Mouse (Mus musculus): Measurements from ENCODE around the gene Hist2h2aa2.
"Not testable (repeated sequence)": the region's sequence is repeated elsewhere in the genome, so short reads cannot be mapped to it uniquely, and the experiment has no call there.

Hist2h2aa2 gene

GRCm38 (mm10) chr3:96235836-96236235, 4.2 kb downstream of the Hist2h2aa2 start:
- no peak for DNase-seq

DNA sequence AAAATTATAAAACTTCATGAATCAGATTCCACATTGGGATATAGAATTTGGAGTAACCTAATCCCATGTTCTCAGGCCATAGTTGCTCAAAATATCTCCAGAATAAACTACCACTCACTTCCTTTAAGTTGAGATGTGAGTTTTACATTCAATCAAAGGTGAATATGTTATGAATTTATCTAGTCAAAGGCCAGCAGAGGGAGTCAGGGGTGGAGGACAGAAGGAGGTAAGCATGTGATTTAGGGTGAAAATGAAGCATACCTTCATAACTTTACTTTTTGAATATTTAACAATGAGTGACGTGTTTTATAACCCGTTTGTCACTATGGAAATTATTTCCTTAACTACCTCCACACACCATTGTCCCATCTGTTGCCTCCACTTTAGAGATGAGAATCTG, 5.2 kb downstream of the Hist2h2aa2 start:
- DNase-seq, result no peak

DNA sequence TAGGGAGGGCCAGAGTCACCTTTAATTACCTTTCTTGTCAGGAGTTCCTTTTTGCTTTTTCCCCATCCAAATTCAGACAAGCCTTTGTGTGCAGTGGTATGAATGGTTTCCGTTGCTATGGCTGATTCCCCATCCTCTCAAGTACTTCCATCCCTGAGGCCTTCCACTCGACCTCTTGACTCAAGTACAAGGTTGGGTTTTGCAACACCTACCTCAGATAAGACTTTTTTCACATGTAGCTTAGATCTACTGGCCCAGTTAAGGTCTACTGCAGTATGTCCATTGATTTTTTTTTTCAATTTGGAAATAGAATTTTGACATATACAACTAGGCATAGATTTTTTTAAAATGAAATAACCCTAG, 8.3 kb downstream of the Hist2h2aa2 start:
- no peak for DNase-seq

DNA sequence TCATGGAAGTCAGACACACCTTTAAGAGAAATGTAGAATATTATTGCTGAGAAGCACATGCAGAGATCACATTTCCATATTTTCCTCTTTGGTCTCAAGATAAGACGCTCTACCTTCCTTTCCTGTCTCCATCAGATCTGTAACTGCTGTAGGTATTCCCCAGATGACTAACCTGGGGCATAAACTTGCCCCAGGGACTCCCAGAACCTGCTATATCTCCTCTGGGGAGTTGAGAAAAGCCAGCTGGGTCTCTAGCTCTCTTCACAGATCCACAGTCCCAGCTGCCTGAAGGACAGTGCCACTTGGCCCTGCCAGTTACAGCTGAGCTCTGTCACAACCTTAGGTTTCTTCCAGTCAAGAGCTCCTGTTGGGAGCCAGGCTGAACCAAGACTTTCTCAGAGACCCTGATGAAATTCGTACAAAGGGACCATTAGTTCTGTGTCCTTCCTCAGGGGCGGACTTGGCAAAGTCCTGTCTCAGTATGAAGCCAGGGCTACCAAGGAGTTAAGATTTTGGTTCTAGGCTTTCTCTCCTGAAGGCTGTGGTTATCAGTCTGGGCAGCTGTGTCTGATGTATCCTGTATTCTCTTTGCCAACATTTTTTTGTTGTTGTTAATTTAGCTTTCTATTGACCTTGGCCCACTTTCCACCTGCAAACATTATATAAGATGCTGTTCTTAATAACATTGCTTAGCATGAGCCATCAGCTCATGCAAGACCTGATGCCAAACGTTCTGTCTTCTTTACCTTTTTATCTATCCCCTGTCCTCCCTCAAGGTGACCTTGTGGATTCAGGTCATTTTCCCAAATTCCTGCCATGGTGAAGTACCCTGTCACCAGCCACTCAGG, 8.9 kb downstream of the Hist2h2aa2 start:
- peak; percentile 92 for DNase-seq

- peak; percentile 89 for DNase-seq
Measured at GRCm38 (mm10) chr3:96230404-96230803, 9.7 kb downstream of the Hist2h2aa2 start.

DNA sequence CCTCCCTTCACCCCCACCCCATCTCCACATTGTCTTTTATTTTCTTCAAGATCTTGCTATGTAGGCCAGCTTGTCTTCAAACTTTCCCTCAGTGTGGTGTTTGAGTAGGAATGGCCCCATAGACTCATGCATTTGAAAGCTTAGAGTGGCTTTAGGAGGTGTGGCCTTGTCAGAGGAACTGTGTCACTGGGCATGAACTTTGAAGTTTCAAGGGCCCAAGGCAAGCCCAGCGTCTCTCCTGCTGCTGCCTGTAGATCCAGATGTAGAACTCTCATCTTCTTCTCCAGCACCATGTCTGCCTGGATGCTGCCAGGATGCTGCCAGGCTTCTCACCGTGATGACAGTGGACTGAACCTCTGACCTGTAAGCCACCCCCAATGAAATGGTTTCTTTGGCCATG, 11.2 kb downstream of the Hist2h2aa2 start:
- no peak for DNase-seq

GRCm38 (mm10) chr3:96226695-96227648, 13.1 kb downstream of the Hist2h2aa2 start:
- DNase-seq, result peak; percentile 97

GRCm38 (mm10) chr3:96225421-96225820, 14.7 kb downstream of the Hist2h2aa2 start:
- DNase-seq, result peak; percentile 85

DNA sequence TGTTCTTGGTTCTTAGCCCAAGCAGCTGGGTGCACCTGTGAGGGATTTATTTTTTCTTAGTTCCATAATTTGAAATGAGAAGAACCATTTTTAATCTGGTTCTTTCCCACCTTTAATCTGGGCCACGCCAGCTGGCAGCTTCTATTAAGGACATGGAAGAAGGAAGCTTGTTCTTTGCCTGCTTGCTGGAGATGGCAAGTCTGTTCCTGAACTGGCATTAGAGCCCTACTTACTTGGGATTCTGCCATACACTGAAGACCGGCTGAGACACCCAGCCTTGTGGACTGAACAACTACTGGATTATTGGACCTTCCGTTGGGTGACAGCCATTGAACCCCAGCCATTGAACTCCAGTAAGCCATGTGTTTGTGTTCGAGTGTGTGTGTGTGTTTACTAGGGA, 17.3 kb downstream of the Hist2h2aa2 start:
- DNase-seq, result peak; percentile 92

- DNase-seq, result peak; percentile 91
Measured at GRCm38 (mm10) chr3:96221640-96222038, 18.4 kb downstream of the Hist2h2aa2 start.

- peak; percentile 99 for DNase-seq
Measured at GRCm38 (mm10) chr3:96220765-96221639, 19.1 kb downstream of the Hist2h2aa2 start, which contains the start of the genes Hist2h2ac and Hist2h2be. TSS of gene Hist2h2ac (minus strand) at chr3:96220880. TSS of gene Hist2h2be (plus strand) at chr3:96221119.

DNA sequence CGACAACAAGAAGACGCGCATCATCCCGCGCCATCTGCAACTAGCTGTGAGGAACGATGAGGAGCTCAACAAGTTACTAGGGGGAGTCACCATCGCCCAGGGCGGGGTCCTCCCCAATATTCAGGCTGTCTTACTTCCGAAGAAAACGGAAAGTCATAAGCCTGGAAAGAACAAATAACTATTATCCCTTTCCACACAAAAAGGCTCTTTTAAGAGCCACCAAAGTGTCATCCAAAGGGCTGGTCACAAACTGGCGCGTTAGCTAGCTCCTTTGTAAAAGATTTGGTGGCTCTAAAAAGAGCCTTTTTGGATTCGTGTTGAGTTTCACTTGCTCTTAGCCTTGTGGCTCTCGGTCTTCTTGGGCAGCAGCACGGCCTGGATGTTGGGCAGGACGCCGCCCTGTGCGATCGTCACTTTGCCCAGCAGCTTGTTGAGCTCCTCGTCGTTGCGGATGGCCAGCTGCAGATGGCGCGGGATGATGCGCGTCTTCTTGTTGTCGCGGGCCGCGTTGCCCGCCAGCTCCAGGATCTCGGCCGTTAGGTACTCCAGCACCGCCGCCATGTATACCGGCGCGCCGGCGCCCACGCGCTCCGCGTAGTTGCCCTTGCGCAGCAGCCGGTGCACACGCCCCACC, 19.8 kb downstream of the Hist2h2aa2 start:
- DNase-seq, result not testable (repeated sequence)

DNA sequence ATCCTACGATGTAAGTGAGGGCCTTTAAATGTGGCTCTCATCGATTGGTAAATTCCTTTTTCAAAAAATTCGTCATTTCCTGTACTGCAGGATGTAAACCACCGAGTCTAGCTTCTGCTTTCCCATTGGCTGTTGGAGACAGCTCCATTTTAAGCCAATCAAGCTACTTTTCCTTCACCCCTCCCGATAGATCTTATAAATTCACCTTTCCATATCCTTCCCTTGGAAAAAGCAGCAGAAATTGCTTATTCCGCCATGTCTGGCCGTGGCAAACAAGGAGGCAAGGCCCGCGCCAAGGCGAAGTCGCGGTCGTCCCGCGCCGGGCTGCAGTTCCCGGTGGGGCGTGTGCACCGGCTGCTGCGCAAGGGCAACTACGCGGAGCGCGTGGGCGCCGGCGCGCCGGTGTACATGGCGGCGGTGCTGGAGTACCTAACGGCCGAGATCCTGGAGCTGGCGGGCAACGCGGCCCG, 20.4 kb downstream of the Hist2h2aa2 start, which contains the start of the genes Bola1 and Hist2h2ab:
Bola1 (minus strand) TSS at position 49 of the 470 bp plus-strand sequence.
Hist2h2ab (plus strand) TSS at position 205 of the 470 bp plus-strand sequence.
- peak; percentile 99 for DNase-seq

DNA sequence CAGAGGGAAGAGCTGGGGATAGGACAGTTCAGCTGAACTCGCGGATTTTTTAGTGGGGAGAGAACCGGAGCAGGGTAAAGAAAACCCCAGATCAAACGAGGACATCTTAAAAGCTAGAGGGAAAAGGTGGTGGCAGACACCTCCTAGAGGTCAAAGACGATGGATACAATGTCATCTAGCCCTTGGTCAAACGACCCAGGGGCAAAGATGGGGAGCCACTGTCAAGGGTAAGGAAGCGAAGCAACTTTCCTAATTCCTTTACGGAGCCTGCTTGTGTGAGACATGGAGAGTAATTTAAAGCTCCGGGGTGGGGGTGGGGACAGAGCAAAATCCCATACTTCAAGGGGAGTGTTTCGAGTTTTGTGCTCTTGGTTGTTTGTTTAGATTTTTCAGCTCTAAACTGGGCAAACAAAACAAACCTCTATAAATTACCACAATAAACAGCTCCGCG, 20.9 kb downstream of the Hist2h2aa2 start:
- DNase-seq, result peak; percentile 94

DNA sequence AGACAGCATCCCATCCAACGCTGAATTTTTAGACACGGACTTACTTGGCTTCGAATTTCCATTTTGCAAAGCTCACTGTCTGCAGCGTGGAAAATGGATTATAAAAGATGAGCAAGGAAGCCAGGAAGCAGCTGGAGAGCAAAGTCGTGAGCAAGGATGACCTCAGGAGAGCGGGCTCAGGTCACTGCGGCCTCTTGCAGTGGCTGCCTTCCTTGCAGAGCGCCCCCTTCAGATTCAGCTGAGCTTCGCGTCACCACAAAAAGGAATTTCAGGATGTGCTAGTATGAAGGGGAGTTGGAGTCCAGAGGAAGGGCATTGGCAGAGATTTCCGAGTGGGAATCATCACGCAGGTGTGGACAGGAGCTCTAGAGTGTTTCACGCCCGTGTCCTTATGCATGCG, 30.8 kb downstream of the Hist2h2aa2 start:
- DNase-seq, result no peak

DNA sequence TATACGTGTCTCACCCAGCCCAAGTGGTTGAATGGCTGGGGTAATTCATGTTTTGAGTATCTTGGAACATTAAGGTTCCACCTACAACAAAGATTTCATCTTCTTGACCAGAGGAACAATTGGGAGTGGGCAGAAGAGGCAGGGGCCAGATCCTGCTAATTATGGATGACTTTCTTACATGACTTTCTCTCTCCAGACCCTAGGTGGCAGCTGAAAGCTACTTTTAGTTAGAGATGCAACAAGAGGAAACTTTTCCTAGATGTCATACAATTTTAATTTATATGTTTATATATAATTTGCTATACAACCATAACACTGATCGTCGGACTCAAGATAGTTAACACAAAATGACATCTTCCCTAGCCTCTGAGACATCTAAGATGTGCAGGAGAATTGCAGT, 32.3 kb downstream of the Hist2h2aa2 start:
- no peak for DNase-seq

GRCm38 (mm10) chr3:96199731-96200130, 40.3 kb downstream of the Hist2h2aa2 start:
- no peak for DNase-seq

GRCm38 (mm10) chr3:96198601-96199251, 41.4 kb downstream of the Hist2h2aa2 start:
- not testable (repeated sequence) for DNase-seq

DNA sequence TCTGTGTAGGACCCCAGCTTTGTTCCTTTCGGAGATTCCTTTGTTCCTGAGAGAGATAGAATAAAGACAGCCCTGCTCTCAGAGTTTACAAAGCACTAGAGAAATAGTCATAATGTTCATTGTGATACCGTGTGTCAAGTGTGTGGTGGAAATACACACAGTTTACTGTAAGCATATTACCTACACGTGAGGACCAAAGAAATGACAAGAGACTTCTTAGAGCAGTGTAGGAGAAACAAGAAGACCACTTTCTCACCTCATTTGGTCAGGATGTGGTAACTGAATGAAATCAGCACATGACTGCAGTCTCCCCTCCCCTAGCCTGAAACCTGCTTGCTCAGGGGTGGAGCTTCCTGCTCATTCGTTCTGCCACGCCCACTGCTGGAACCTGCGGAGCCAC, 41.9 kb downstream of the Hist2h2aa2 start:
- DNase-seq, result no peak

DNA sequence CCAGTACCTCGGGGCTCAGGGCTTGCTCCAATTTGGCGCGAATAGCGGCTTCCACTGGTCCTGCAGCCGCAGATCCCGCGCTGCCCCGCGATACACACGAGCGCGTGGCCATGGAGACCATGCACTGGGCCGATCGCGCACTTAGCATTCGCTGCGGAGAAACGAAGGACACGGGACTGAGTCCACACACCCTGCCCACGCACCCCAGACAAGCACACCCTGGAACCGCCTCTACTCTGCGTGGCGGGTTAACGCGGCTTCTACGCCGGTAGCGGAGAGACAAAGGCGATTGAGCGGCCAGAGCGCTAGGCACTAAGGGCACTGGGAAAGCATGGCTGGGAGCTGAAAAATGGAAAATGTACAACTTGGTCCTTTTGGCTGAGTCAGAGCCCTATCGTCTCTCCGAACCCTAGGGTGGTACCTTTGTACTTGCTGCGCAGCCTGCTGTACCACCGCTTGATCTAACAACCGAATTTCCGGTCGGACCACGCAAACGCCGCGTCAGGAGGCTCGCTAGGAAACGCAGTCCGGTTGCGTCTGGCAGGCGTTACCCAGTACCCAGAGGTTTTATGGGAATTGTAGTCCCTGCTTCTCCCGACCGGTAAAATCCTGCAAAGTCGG, 42.8 kb downstream of the Hist2h2aa2 start:
- DNase-seq, result peak; percentile 99
